Mouse (Mus musculus) cerebellum, adult 9-11 months (tissue): ENCODE data around the gene Vwa3b.

ENCODE experiments used
- DNase-seq: peaks from one replicate; pipeline ENCODE4 v3.0.0; 2022

Gene Vwa3b

GRCm38 (mm10) chr1:37124696-37125349 is 98.4 kb downstream of the Vwa3b start:
- no peak for DNase-seq

GRCm38 (mm10) chr1:37130012-37130570 is 103.7 kb downstream of the Vwa3b start:
- no peak for DNase-seq

- no peak for DNase-seq
Observed at GRCm38 (mm10) chr1:37131146-37131545, 104.8 kb downstream of the Vwa3b start.

- no peak for DNase-seq
Observed at GRCm38 (mm10) chr1:37132433-37132832, 106.0 kb downstream of the Vwa3b start.

GRCm38 (mm10) chr1:37145966-37146365 is 119.6 kb downstream of the Vwa3b start:
- no peak for DNase-seq

GRCm38 (mm10) chr1:37149866-37150265 is 123.5 kb downstream of the Vwa3b start:
- peak; percentile 2 for DNase-seq

GRCm38 (mm10) chr1:37151896-37152295 is 125.5 kb downstream of the Vwa3b start:
- DNase-seq, result no peak

- no peak for DNase-seq
Observed at GRCm38 (mm10) chr1:37166066-37166465, 139.7 kb downstream of the Vwa3b start.

- DNase-seq, result no peak
Observed at GRCm38 (mm10) chr1:37167918-37168317, 141.5 kb downstream of the Vwa3b start.

- no peak for DNase-seq
Observed at GRCm38 (mm10) chr1:37177874-37178273, 151.5 kb downstream of the Vwa3b start.

GRCm38 (mm10) chr1:37179852-37180251 is 153.5 kb downstream of the Vwa3b start:
- no peak for DNase-seq

- DNase-seq, result no peak
Observed at GRCm38 (mm10) chr1:37187050-37187449, 160.7 kb downstream of the Vwa3b start.

GRCm38 (mm10) chr1:37194607-37195006 is 168.2 kb downstream of the Vwa3b start:
- no peak for DNase-seq

- DNase-seq, result no peak
Observed at GRCm38 (mm10) chr1:37201406-37201805, 175.0 kb downstream of the Vwa3b start.

GRCm38 (mm10) chr1:37207743-37208142 is 181.3 kb downstream of the Vwa3b start:
- DNase-seq, result no peak

- no peak for DNase-seq
Observed at GRCm38 (mm10) chr1:37212375-37212774, 186.0 kb downstream of the Vwa3b start.

- DNase-seq, result no peak
Observed at GRCm38 (mm10) chr1:37214144-37214543, 187.7 kb downstream of the Vwa3b start, which contains the start of gene Cnga3. Gene Cnga3 (plus strand): TSS chr1:37214434.

GRCm38 (mm10) chr1:37218386-37218785 is 192.0 kb downstream of the Vwa3b start:
- DNase-seq, result no peak

GRCm38 (mm10) chr1:37219593-37219992 is 193.2 kb downstream of the Vwa3b start:
- DNase-seq, result no peak

GRCm38 (mm10) chr1:37220134-37220907 is 193.9 kb downstream of the Vwa3b start:
- peak; percentile 11 for DNase-seq

GRCm38 (mm10) chr1:37222002-37222401 is 195.6 kb downstream of the Vwa3b start:
- DNase-seq, result no peak

- no peak for DNase-seq
Observed at GRCm38 (mm10) chr1:37230404-37230803, 204.0 kb downstream of the Vwa3b start.

GRCm38 (mm10) chr1:37231295-37231701 is 204.9 kb downstream of the Vwa3b start:
- DNase-seq, result no peak
